Mouse (Mus musculus): ENCODE measurements around the gene Atp6v1b1. TPM values are rescaled to one million over a fixed set of nuclear protein-coding genes. Genes with fewer than 3 reads are reported as not detected.
"Not testable (repeated sequence)": the region's sequence is repeated elsewhere in the genome, so short reads cannot be mapped to it uniquely, and the experiment has no call there.

Gene Atp6v1b1
- polyA plus RNA-seq, 3 experiments from 2014 or later, result not detected

- no peak for ATAC-seq
Measured at GRCm38 (mm10) chr6:83779026-83779425, 36.2 kb downstream of the Atp6v1b1 start.

GRCm38 (mm10) chr6:83786426-83786825 lies 43.6 kb downstream of the Atp6v1b1 start:
- no peak for ATAC-seq

- ATAC-seq, result no peak
Measured at GRCm38 (mm10) chr6:83788554-83788953, 45.8 kb downstream of the Atp6v1b1 start.

GRCm38 (mm10) chr6:83790533-83790932 lies 47.7 kb downstream of the Atp6v1b1 start:
- ATAC-seq, result not testable (repeated sequence)

GRCm38 (mm10) chr6:83791251-83791890 lies 48.6 kb downstream of the Atp6v1b1 start:
- ATAC-seq, result no peak

GRCm38 (mm10) chr6:83794760-83795296 lies 52.0 kb downstream of the Atp6v1b1 start, which contains the start of gene Nagk:
TSS of gene Nagk (plus strand) at chr6:83794982.
- peak; percentile 92 for ATAC-seq

GRCm38 (mm10) chr6:83795492-83795900 lies 52.7 kb downstream of the Atp6v1b1 start:
- ATAC-seq, result no peak

- no peak for ATAC-seq
Measured at GRCm38 (mm10) chr6:83796686-83797085, 53.9 kb downstream of the Atp6v1b1 start.

- no peak for ATAC-seq
Measured at GRCm38 (mm10) chr6:83802033-83802432, 59.2 kb downstream of the Atp6v1b1 start.

- no peak for ATAC-seq
Measured at GRCm38 (mm10) chr6:83802846-83803245, 60.1 kb downstream of the Atp6v1b1 start.

Other genes starting within 250 kb of the Atp6v1b1 start
- 100 to 1,000 TPM in 1 of 3 experiments, 10 to 100 TPM in 2; 60.1 to 100 (median 87.6) TPM for gene Dguok, start 236.0 kb upstream of the Atp6v1b1 start, polyA plus RNA-seq (2017; shearing (Covaris generic))
- 10 to 100 TPM; 25.8 to 52.0 (median 35.3) TPM for gene Actg2, start 206.7 kb upstream of the Atp6v1b1 start, polyA plus RNA-seq (2017; shearing (Covaris generic))
- 10 to 100 TPM; 30.8 to 48.3 (median 33.1) TPM for gene Stambp, start 170.3 kb upstream of the Atp6v1b1 start, polyA plus RNA-seq (2017; shearing (Covaris generic))
- not detected for gene Clec4f, start 86.8 kb upstream of the Atp6v1b1 start, polyA plus RNA-seq (2017; shearing (Covaris generic))
- not detected for gene Cd207, start 65.1 kb upstream of the Atp6v1b1 start, polyA plus RNA-seq (2017; shearing (Covaris generic))
- 1 to 10 TPM in 1 of 3 experiments, not detected in 2; 1.3 TPM for gene Vax2, start 31.7 kb upstream of the Atp6v1b1 start, polyA plus RNA-seq (2017; shearing (Covaris generic))
- gene Ankrd53, start 19.7 kb downstream of the Atp6v1b1 start, polyA plus RNA-seq (2017; shearing (Covaris generic)), result under 1 TPM in 1 of 3 experiments, not detected in 2; 0.29 TPM
- gene Tex261, start 32.8 kb downstream of the Atp6v1b1 start, polyA plus RNA-seq (2017; shearing (Covaris generic)), result 100 to 1,000 TPM in 1 of 3 experiments, 10 to 100 TPM in 2; 67.9 to 100 (median 91.6) TPM
- gene Nagk, start 52.0 kb downstream of the Atp6v1b1 start, polyA plus RNA-seq (2017; shearing (Covaris generic)), result 10 to 100 TPM; 24.2 to 42.4 (median 38.8) TPM
- 10 to 100 TPM; 19.6 to 30.8 (median 21.7) TPM for gene Paip2b, start 88.8 kb downstream of the Atp6v1b1 start, polyA plus RNA-seq (2017; shearing (Covaris generic))
- 100 to 1,000 TPM in 2 of 3 experiments, 10 to 100 TPM in 1; 90.8 to 175 (median 132) TPM for gene Zfp638, start 124.1 kb downstream of the Atp6v1b1 start, polyA plus RNA-seq (2017; shearing (Covaris generic))

Data from inflammation-experienced regulatory T-cells, adult 6 months (primary cell).